Comparison of ENCODE assay signal across 30 mouse cellular contexts in the genomic region with DNA sequence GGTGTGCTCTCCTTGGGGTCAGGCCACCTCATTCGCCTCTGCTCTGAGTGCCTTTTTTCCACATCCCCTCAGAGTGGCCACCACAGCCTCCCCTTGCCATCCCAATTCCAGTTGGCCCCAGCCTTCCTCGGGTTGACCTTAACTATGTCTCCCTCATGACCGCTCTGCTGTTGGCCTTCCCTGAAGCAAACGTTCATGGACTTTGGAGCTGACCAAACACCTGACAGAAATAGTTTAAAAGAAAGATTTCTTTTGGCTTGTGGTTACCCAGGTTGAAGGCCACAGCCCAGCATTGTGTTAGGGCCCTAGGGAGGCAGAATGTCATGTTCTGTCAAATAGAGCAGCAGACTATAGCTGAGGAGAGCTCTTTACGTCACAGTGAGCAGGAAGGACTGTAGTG.
"Had no signal": no experiment of that assay in that cellular context is flagged by ENCODE, and none has a peak within 500 bp of the region (broad histone marks: within the 10 kb centered on the region; RNA-seq: fewer than 3 reads in every experiment).

No protein-coding gene starts in this region.

- DNase-seq: left cerebral cortex, postnatal 4 days; liver, embryonic 13.5 days; lung, adult 18-20 months; lung, adult 2 months; lung, embryonic 14.5 days; lung, postnatal 10 days; lung, postnatal 14 days; lung, postnatal 36 days; midbrain, embryonic 14.5 days had no signal

- H3K9me3 ChIP-seq: limb, embryonic 10.5 days; limb, embryonic 12.5 days; limb, embryonic 13.5 days; limb, embryonic 15.5 days; liver, embryonic 13.5 days; liver, embryonic 15.5 days; lung, embryonic 15.5 days; midbrain, embryonic 12.5 days; midbrain, embryonic 13.5 days; midbrain, embryonic 15.5 days; neural tube, embryonic 12.5 days; neural tube, embryonic 13.5 days had no signal

- H3K36me3 ChIP-seq: limb, embryonic 10.5 days; limb, embryonic 12.5 days; limb, embryonic 13.5 days; limb, embryonic 15.5 days; liver, embryonic 13.5 days; liver, embryonic 15.5 days; lung, embryonic 15.5 days; midbrain, embryonic 10.5 days; midbrain, embryonic 12.5 days; midbrain, embryonic 13.5 days; midbrain, embryonic 15.5 days; neural tube, embryonic 12.5 days; neural tube, embryonic 13.5 days had no signal

- H3K27me3 ChIP-seq: limb, embryonic 12.5 days; limb, embryonic 13.5 days; limb, embryonic 15.5 days; liver, embryonic 13.5 days; liver, embryonic 15.5 days; lung, embryonic 15.5 days; midbrain, embryonic 12.5 days; midbrain, embryonic 13.5 days; midbrain, embryonic 15.5 days; neural tube, embryonic 12.5 days; neural tube, embryonic 13.5 days had no signal

- H3K27ac ChIP-seq: left cerebral cortex, adult 2 months; limb, embryonic 10.5 days; limb, embryonic 12.5 days; limb, embryonic 13.5 days; limb, embryonic 15.5 days; liver, embryonic 13.5 days; liver, embryonic 14.5 days; liver, embryonic 15.5 days; lung, embryonic 15.5 days; macrophage; midbrain, embryonic 10.5 days; midbrain, embryonic 12.5 days; midbrain, embryonic 13.5 days; midbrain, embryonic 15.5 days; neural tube, embryonic 12.5 days; neural tube, embryonic 13.5 days had no signal

- ATAC-seq: lung, postnatal 0 days; midbrain, embryonic 13.5 days; midbrain, embryonic 15.5 days; midbrain, embryonic 16.5 days had no signal

- H3K4me1 ChIP-seq: limb, embryonic 12.5 days; limb, embryonic 13.5 days; limb, embryonic 15.5 days; liver, embryonic 13.5 days; lung, embryonic 15.5 days; megakaryocyte, embryonic 14.5 days; midbrain, embryonic 10.5 days; midbrain, embryonic 12.5 days; midbrain, embryonic 13.5 days; midbrain, embryonic 15.5 days; neural tube, embryonic 12.5 days; neural tube, embryonic 13.5 days had no signal

- H3K4me2 ChIP-seq: limb, embryonic 12.5 days; limb, embryonic 13.5 days; limb, embryonic 15.5 days; liver, embryonic 11.5 days; liver, embryonic 13.5 days; liver, embryonic 15.5 days; lung, embryonic 14.5 days; lung, embryonic 15.5 days; midbrain, embryonic 11.5 days; midbrain, embryonic 12.5 days; midbrain, embryonic 13.5 days; midbrain, embryonic 15.5 days; neural tube, embryonic 12.5 days; neural tube, embryonic 13.5 days had no signal

- H3K4me3 ChIP-seq: left cerebral cortex, adult 2 months; limb, embryonic 10.5 days; limb, embryonic 12.5 days; limb, embryonic 13.5 days; limb, embryonic 15.5 days; liver, embryonic 13.5 days; liver, embryonic 15.5 days; lung, embryonic 15.5 days; megakaryocyte, embryonic 14.5 days; midbrain, embryonic 10.5 days; midbrain, embryonic 12.5 days; midbrain, embryonic 13.5 days; midbrain, embryonic 15.5 days; myocyte; neural tube, embryonic 12.5 days; neural tube, embryonic 13.5 days had no signal

- H3K9ac ChIP-seq: limb, embryonic 12.5 days; limb, embryonic 13.5 days; limb, embryonic 15.5 days; liver, embryonic 13.5 days; liver, embryonic 14.5 days; liver, embryonic 15.5 days; lung, embryonic 14.5 days; lung, embryonic 15.5 days; midbrain, embryonic 12.5 days; midbrain, embryonic 13.5 days; midbrain, embryonic 15.5 days; neural tube, embryonic 12.5 days; neural tube, embryonic 13.5 days had no signal
